ENCODE assay signal across 11 mouse cellular contexts in genomic region chr2:160649072-160649471, GRCm38 (mm10). TPM values are rescaled to one million over a fixed set of nuclear protein-coding genes. Genes with fewer than 3 reads are reported as not detected.
DNase-seq lines count a peak whose midpoint lies in the region; ATAC-seq and TF ChIP-seq lines count a peak whose summit lies in the region.
"Had no signal": no experiment of that assay in that cellular context is flagged by ENCODE, and none has a peak within 500 bp of the region (broad histone marks: within the 10 kb centered on the region; RNA-seq: fewer than 3 reads in every experiment).

No protein-coding gene starts in this region.

- DNase-seq in gastrocnemius, adult 2 months = no peak
- DNase-seq in gastrocnemius, postnatal 10 days = no peak
- DNase-seq in lung, postnatal 0 days (ENCODE audit: low spot score) = no peak
- no peak for DNase-seq in lung, postnatal 25 days (ENCODE audit: low spot score)
- no peak for DNase-seq in liver, embryonic 13.5 days
- DNase-seq in adrenal gland, postnatal 14 days = no peak
- DNase-seq: cerebellum, adult 8-10 months; gastrocnemius, postnatal 14 days; thymus, adult 2 months had no signal

- peak overlapping the region; percentile 94 for H3K4me3 ChIP-seq in gastrocnemius, adult 2 months
- H3K4me3 ChIP-seq in lung, postnatal 0 days (ENCODE audit: low read depth, low read length) = peak overlapping the region; percentile 100; the same call in 1 of the 2 replicates
- peak overlapping the region; percentile 100 for H3K4me3 ChIP-seq in liver, embryonic 13.5 days (replicated peaks)
- no peak overlapping the region; the same call in 1 of the 2 replicates for H3K4me3 ChIP-seq in stomach, embryonic 16.5 days (replicated peaks; ENCODE audit: low read length)

- H3K36me3 ChIP-seq in lung, postnatal 0 days (ENCODE audit: insufficient read depth, low read length) = 0 out of 2 replicates have a peak, but pooled peaks cover 6% of the 10 kb centered on the region
- peaks cover 24% of the 10 kb centered on the region for H3K36me3 ChIP-seq in liver, embryonic 13.5 days
- H3K36me3 ChIP-seq in stomach, embryonic 16.5 days (ENCODE audit: control insufficient read depth, insufficient read depth, low read length) = no peaks in the 10 kb centered on the region; the same call in 1 of the 2 replicates

- no peak overlapping the region for H3K9ac ChIP-seq in lung, postnatal 0 days (replicated peaks; ENCODE audit: low read depth)
- H3K9ac ChIP-seq in liver, embryonic 13.5 days = peak overlapping the region; percentile 60
- no peak overlapping the region for H3K9ac ChIP-seq in stomach, embryonic 16.5 days (ENCODE audit: low read length)

- intact Hi-C loops in gastrocnemius, adult 2 months (cut with DNase I) = loop anchor here (5.0 kb wide), 1 partner anchor 63 kb away; no protein-coding TSS in a partner anchor

- TF ChIP-seq EP300 in lung, postnatal 0 days (IDR thresholded peaks at IDR 0.05) = no peak

- no peaks in the 10 kb centered on the region for H3K9me3 ChIP-seq in lung, postnatal 0 days (ENCODE audit: low read length)
- H3K9me3 ChIP-seq in liver, embryonic 13.5 days (replicated peaks) = no peaks in the 10 kb centered on the region
- no peaks in the 10 kb centered on the region for H3K9me3 ChIP-seq in stomach, embryonic 16.5 days (replicated peaks; ENCODE audit: control insufficient read depth, low read length)

- no peak for TF ChIP-seq CTCF in gastrocnemius, adult 2 months (IDR thresholded peaks at IDR 0.05)
- TF ChIP-seq CTCF in lung, postnatal 0 days (IDR thresholded peaks at IDR 0.05) = no peak

- H3K4me1 ChIP-seq in lung, postnatal 0 days (ENCODE audit: insufficient read depth, low read depth, low read length) = peaks cover 14% of the 10 kb centered on the region; the same call in 1 of the 2 replicates
- peaks cover 60% of the 10 kb centered on the region for H3K4me1 ChIP-seq in liver, embryonic 13.5 days (replicated peaks)
- peaks cover 18% of the 10 kb centered on the region for H3K4me1 ChIP-seq in stomach, embryonic 16.5 days (ENCODE audit: control insufficient read depth, insufficient read depth, low read length)

- H3K27ac ChIP-seq in gastrocnemius, adult 2 months = no peak overlapping the region
- no peak overlapping the region for H3K27ac ChIP-seq in lung, postnatal 0 days (ENCODE audit: low read length)
- H3K27ac ChIP-seq in liver, embryonic 13.5 days = peak overlapping the region; percentile 44; the same call in 1 of the 2 replicates
- no peak overlapping the region for H3K27ac ChIP-seq in stomach, embryonic 16.5 days (ENCODE audit: low read length)

- WGBS in lung, postnatal 0 days = 80% methylated on average over 2 of the region's 2 CpGs
- WGBS in liver, embryonic 13.5 days (ENCODE audit: insufficient replicate concordance) = 79% methylated on average over 2 of the region's 2 CpGs
- 55% methylated on average over 2 of the region's 2 CpGs for WGBS in stomach, embryonic 16.5 days

- ATAC-seq in lung, postnatal 0 days = no peak
- no peak for ATAC-seq in liver, embryonic 13.5 days (ENCODE audit: low read depth)
- ATAC-seq in stomach, embryonic 16.5 days (ENCODE audit: insufficient read depth, low FRiP score) = no peak
- ATAC-seq in frontal cortex, adult (ENCODE audit: low TSS enrichment) = no peak

- H3K27me3 ChIP-seq in lung, postnatal 0 days (replicated peaks; ENCODE audit: insufficient read depth, low read length) = no peaks in the 10 kb centered on the region
- no peaks in the 10 kb centered on the region for H3K27me3 ChIP-seq in liver, embryonic 13.5 days
- no peaks in the 10 kb centered on the region for H3K27me3 ChIP-seq in stomach, embryonic 16.5 days (ENCODE audit: control insufficient read depth, insufficient read depth, low read length)

- H3K4me2 ChIP-seq in lung, postnatal 0 days (replicated peaks; ENCODE audit: low read depth, low read length) = peak overlapping the region; percentile 59
- peak overlapping the region; percentile 74 for H3K4me2 ChIP-seq in liver, embryonic 13.5 days
- H3K4me2 ChIP-seq in stomach, embryonic 16.5 days (ENCODE audit: low read depth, low read length) = peak overlapping the region; percentile 56

RNA-seq across cellular contexts. Expression of gene Top1, which starts 3.4 kb away (rescaled TPM):
- total RNA-seq in gastrocnemius, adult 2 months (2021) = 10 to 100 TPM; 39.5 to 53.2 TPM
- total RNA-seq in gastrocnemius, postnatal 10 days (2021) = 10 to 100 TPM; 42.3 to 54.4 TPM
- polyA plus RNA-seq in lung, postnatal 0 days (2015; fragmentation: Nextera tagmentation; extraction: Ambion mirVana) = 38.7 and 51.5 TPM in 2 replicates
- polyA plus RNA-seq in liver, embryonic 13.5 days (2015; fragmentation: Nextera tagmentation; extraction: Ambion mirVana) = 70.9 and 86.6 TPM in 2 replicates
- polyA plus RNA-seq in stomach, embryonic 16.5 days (2015; fragmentation: Nextera tagmentation; extraction: Ambion mirVana) = 55.4 and 64.1 TPM in 2 replicates
- total RNA-seq in adrenal gland, postnatal 14 days (2021) = 86.3 and 97.6 TPM in 2 replicates
